Mouse (Mus musculus): ENCODE data around the gene Nprl2. TPM values are rescaled to one million over a fixed set of nuclear protein-coding genes. Genes with fewer than 3 reads are reported as not detected.
"Not testable (repeated sequence)": the region's sequence is repeated elsewhere in the genome, so short reads cannot be mapped to it uniquely, and the experiment has no call there.

The Nprl2 gene
- polyA plus RNA-seq, 1 experiment from 2014 or later: 34.8 TPM

DNA sequence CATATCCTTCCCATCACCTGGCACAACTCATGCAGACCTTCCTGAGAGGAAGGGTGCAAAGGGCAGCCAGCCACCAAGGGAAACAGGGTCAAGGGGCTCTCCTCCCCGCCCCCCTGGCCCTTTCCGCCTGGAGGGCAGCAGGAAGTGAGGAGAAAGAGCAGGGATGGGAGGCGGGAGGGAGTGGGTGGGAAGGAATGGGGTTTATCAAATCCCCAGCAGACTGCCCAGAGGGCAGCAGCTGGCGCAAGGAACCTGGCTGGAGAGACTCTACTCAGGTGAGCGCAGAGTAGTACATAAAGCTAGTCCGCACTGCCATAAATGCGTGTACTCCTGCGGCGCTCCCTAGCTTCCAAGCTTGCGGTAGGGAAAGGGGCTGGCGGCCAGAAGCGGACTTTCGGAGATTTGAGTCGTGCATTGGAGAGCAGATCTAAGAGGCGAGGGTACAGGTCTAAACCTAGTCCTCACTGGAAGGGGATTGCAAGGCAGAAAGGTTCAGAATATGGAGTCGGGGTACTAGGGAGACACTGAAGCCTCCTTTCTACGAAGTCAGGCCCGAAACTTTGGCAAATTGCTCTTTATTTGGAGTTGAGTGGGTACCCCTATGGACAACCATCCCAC is 25.8 kb downstream of the Nprl2 start, which contains the start of gene Hyal2:
Gene Hyal2, plus strand, starts transcription at position 244 of the 618 bp plus-strand sequence.
- Histone ChIP-seq H3K4me2 (ENCODE audit: low read length) (peak within 1 kb of the TSS; percentile 95), H3K4me3 (ENCODE audit: low read depth, low read length) (peak within 1 kb of the TSS; percentile 70), H3K4me1 (replicated peaks; ENCODE audit: control insufficient read depth, insufficient read depth, low read length) (peaks cover 35% of the 10 kb centered on the region), H3K9ac (ENCODE audit: low read length) (peak within 1 kb of the TSS; percentile 71), H3K9me3 (ENCODE audit: control insufficient read depth, low read length) (no peaks in the 10 kb centered on the region), H3K27ac (ENCODE audit: low read depth) (peak within 1 kb of the TSS; percentile 80), H3K36me3 (ENCODE audit: control insufficient read depth, insufficient read depth, low read length) (peaks cover 32% of the 10 kb centered on the region), H3K27me3 (replicated peaks; ENCODE audit: control insufficient read depth, insufficient read depth, low read length) (no peaks in the 10 kb centered on the region)
- DNase-seq (ENCODE audit: low spot score) (peak; percentile 63), ATAC-seq (replicated peaks; ENCODE audit: low FRiP score, low TSS enrichment, low read depth) (no peak)
- WGBS: 10% methylated on average over 18 of the region's 18 CpGs

DNA sequence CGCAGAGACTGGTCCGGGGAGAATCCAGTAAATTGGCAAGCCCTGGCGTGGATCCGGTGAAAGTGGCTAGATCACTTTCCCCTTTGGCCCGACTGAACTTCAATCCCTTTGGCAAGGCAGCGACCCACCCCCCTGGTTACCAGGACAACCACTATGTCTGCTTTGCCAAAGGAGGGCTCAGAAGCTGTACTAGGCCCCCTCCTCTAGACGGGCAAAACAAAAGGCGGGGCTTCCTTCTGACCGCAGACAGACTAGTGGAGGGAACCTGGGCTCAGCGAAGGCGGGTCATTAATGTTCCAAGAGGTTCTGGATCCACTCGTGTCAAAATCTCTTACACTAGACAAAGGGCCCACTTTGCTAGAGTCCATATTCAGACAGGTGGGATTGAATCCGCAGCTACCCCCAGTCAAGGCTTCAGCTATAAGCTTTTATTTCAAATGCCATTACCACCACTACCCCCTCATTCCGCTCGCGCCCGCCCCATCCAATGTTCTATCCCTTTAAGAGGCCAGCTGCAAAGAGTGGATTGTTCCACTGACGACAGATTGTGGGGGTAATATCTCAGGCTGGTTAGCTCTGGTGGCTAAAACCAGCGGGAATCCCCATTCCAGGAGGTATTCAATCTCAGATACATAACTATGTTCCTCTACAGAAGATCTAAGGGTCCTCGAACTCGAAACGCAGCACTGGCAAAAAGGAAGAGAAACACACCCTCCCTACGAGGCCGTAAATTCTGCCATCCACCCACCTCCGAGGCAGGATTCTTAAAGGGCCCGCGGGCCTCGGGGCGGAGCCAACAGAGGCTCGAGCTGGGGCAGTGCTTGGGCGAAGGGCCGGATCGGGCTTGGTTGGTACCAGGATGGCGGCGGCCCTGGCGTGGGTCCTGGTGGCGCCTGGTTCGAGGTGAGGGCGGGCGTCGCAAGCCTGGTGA is 26.6 kb downstream of the Nprl2 start:
- H3K27me3 ChIP-seq (replicated peaks; ENCODE audit: control insufficient read depth, insufficient read depth, low read length): no peaks in the 10 kb centered on the region
- peaks cover 35% of the 10 kb centered on the region for H3K4me1 ChIP-seq (replicated peaks; ENCODE audit: control insufficient read depth, insufficient read depth, low read length)
- H3K36me3 ChIP-seq (ENCODE audit: control insufficient read depth, insufficient read depth, low read length): peaks cover 40% of the 10 kb centered on the region
- under 1% methylated on average over 41 of the region's 41 CpGs for WGBS
- H3K9me3 ChIP-seq (ENCODE audit: control insufficient read depth, low read length): no peaks in the 10 kb centered on the region
- ATAC-seq (replicated peaks; ENCODE audit: low FRiP score, low TSS enrichment, low read depth): peak; percentile 81
- H3K4me2 ChIP-seq (ENCODE audit: low read length): peak overlapping the region; percentile 95
- DNase-seq (ENCODE audit: low spot score): peak; percentile 94
- peak overlapping the region; percentile 80 for H3K27ac ChIP-seq (ENCODE audit: low read depth)
- peak overlapping the region; percentile 71 for H3K9ac ChIP-seq (ENCODE audit: low read length)
- H3K4me3 ChIP-seq (ENCODE audit: low read depth, low read length): peak overlapping the region; percentile 70

DNA sequence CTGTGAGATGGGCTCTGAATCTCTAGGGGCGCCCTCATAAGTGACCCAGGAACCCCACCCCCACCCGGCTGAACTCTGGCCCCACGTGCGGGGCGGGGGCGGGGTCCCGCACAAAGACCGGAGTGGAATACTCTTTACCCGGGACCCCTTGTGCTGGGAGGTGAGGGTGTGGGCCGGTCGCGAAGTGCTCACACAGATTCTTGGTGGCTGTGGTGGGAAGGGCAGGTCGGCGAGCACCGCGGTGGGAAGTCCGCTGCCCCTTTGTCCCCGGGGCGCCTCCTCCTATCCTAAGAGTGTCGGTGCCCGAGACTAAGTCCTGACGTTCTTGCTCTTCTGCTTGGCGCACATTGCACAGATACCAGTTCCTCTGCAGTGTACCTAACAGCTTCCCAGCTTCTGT is 27.2 kb downstream of the Nprl2 start:
- H3K4me1 ChIP-seq (replicated peaks; ENCODE audit: control insufficient read depth, insufficient read depth, low read length): peaks cover 29% of the 10 kb centered on the region
- peak; percentile 29 for ATAC-seq (replicated peaks; ENCODE audit: low FRiP score, low TSS enrichment, low read depth)
- H3K4me2 ChIP-seq (ENCODE audit: low read length): peak overlapping the region; percentile 95
- peaks cover 42% of the 10 kb centered on the region for H3K36me3 ChIP-seq (ENCODE audit: control insufficient read depth, insufficient read depth, low read length)
- peak overlapping the region; percentile 70 for H3K4me3 ChIP-seq (ENCODE audit: low read depth, low read length)
- no peak for DNase-seq (ENCODE audit: low spot score)
- 0% methylated on average over 23 of the region's 23 CpGs for WGBS
- H3K9ac ChIP-seq (ENCODE audit: low read length): peak overlapping the region; percentile 71
- H3K27ac ChIP-seq (ENCODE audit: low read depth): peak overlapping the region; percentile 80
- no peaks in the 10 kb centered on the region for H3K27me3 ChIP-seq (replicated peaks; ENCODE audit: control insufficient read depth, insufficient read depth, low read length)
- no peaks in the 10 kb centered on the region for H3K9me3 ChIP-seq (ENCODE audit: control insufficient read depth, low read length)

DNA sequence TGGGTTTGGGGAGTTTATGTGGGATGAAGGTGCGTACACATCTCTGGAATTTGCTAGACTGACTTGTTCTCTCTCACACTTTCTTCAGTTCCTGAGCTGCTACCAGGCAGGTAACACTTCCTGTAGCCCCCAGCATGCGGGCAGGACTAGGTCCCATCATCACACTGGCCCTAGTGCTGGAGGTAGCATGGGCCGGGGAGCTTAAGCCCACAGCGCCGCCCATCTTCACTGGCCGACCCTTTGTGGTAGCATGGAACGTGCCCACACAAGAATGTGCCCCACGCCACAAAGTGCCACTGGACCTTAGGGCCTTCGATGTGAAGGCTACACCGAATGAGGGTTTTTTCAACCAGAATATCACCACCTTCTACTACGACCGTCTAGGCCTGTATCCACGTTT is 28.0 kb downstream of the Nprl2 start:
- Histone ChIP-seq H3K36me3 (ENCODE audit: control insufficient read depth, insufficient read depth, low read length) (peaks cover 39% of the 10 kb centered on the region), H3K9me3 (ENCODE audit: control insufficient read depth, low read length) (no peaks in the 10 kb centered on the region), H3K27me3 (replicated peaks; ENCODE audit: control insufficient read depth, insufficient read depth, low read length) (no peaks in the 10 kb centered on the region), H3K4me2 (ENCODE audit: low read length) (peak overlapping the region; percentile 95), H3K27ac (ENCODE audit: low read depth) (peak overlapping the region; percentile 80; the same call in 1 of the 2 replicates), H3K9ac (ENCODE audit: low read length) (peak overlapping the region; percentile 71), H3K4me1 (replicated peaks; ENCODE audit: control insufficient read depth, insufficient read depth, low read length) (peaks cover 29% of the 10 kb centered on the region), H3K4me3 (ENCODE audit: low read depth, low read length) (peak overlapping the region; percentile 70)
- ATAC-seq (replicated peaks; ENCODE audit: low FRiP score, low TSS enrichment, low read depth): no peak
- DNase-seq (ENCODE audit: low spot score): no peak
- 42% methylated on average over 13 of the region's 13 CpGs for WGBS

DNA sequence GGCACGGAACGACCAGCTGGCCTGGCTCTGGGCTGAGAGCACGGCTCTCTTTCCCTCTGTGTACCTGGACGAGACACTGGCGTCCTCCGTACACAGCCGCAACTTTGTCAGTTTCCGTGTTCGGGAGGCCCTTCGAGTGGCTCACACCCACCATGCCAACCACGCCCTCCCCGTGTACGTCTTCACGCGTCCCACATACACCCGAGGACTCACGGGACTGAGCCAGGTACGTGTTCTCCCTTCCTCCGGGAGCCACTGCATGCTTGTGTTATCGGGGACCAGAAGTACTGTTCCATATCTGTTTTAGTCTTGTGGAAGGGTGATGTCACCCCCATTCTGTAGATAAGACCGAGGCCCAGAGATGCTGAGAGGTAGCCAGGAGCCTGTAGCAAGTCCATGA is 28.8 kb downstream of the Nprl2 start:
- no peak overlapping the region for H3K27ac ChIP-seq (ENCODE audit: low read depth)
- H3K4me2 ChIP-seq (ENCODE audit: low read length): peak overlapping the region; percentile 95
- WGBS: 84% methylated on average over 21 of the region's 21 CpGs
- peak overlapping the region; percentile 70; the same call in 1 of the 2 replicates for H3K4me3 ChIP-seq (ENCODE audit: low read depth, low read length)
- H3K9ac ChIP-seq (ENCODE audit: low read length): no peak overlapping the region; the same call in 1 of the 2 replicates
- DNase-seq (ENCODE audit: low spot score): no peak
- H3K27me3 ChIP-seq (replicated peaks; ENCODE audit: control insufficient read depth, insufficient read depth, low read length): no peaks in the 10 kb centered on the region
- H3K9me3 ChIP-seq (ENCODE audit: control insufficient read depth, low read length): no peaks in the 10 kb centered on the region
- peaks cover 39% of the 10 kb centered on the region for H3K36me3 ChIP-seq (ENCODE audit: control insufficient read depth, insufficient read depth, low read length)
- peaks cover 29% of the 10 kb centered on the region for H3K4me1 ChIP-seq (replicated peaks; ENCODE audit: control insufficient read depth, insufficient read depth, low read length)
- no peak for ATAC-seq (replicated peaks; ENCODE audit: low FRiP score, low TSS enrichment, low read depth)

DNA sequence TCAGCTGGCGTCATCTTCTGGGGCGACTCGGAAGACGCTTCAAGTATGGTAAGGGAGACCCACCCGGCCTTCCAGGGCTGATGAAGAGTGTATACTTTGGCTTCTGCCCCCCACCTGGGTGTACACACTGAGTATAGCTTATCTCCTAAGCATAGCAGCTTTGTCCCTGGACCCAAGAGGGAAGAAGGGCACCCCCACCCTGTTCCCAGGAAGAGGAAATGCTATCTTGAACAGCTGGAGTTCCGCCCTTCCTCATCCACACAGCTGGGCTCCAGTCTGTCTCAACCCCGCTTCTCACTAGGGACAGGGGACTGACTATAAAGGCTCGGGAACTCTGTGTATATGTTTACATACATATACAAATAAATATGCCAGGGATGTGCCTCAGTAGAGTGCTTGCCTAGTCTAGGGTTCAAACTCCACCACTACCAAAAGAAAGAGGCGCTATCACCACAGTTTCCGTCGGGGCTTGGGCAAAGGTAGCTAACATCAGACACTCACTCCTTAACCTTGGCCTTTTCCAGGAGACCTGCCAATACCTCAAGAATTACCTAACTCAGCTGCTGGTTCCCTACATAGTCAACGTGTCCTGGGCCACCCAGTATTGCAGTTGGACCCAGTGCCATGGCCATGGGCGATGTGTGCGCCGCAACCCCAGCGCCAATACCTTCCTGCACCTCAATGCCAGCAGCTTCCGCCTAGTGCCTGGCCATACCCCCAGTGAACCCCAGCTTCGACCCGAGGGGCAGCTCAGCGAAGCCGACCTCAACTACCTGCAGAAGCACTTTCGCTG is 29.7 kb downstream of the Nprl2 start:
- peaks cover 29% of the 10 kb centered on the region for H3K4me1 ChIP-seq (replicated peaks; ENCODE audit: control insufficient read depth, insufficient read depth, low read length)
- H3K36me3 ChIP-seq (ENCODE audit: control insufficient read depth, insufficient read depth, low read length): peaks cover 39% of the 10 kb centered on the region
- no peak overlapping the region for H3K4me2 ChIP-seq (ENCODE audit: low read length)
- DNase-seq (ENCODE audit: low spot score): no peak
- ATAC-seq (replicated peaks; ENCODE audit: low FRiP score, low TSS enrichment, low read depth): no peak
- H3K27ac ChIP-seq (ENCODE audit: low read depth): no peak overlapping the region
- no peaks in the 10 kb centered on the region for H3K27me3 ChIP-seq (replicated peaks; ENCODE audit: control insufficient read depth, insufficient read depth, low read length)
- no peaks in the 10 kb centered on the region for H3K9me3 ChIP-seq (ENCODE audit: control insufficient read depth, low read length)
- no peak overlapping the region for H3K4me3 ChIP-seq (ENCODE audit: low read depth, low read length)
- WGBS: 90% methylated on average over 22 of the region's 22 CpGs
- H3K9ac ChIP-seq (ENCODE audit: low read length): no peak overlapping the region

DNA sequence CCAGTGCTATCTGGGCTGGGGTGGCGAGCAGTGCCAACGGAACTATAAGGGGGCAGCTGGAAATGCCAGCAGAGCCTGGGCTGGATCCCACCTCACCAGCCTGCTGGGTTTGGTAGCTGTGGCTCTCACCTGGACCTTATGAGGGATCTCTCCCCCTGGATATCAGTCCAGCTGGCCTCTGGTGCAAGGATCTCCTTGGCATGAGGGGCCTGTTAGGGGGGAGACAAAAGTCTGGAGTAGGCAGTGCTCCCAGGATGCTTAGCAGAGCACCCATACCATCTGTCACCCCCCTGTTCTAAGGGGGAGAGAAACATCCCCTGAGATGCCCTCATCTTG is 30.3 kb downstream of the Nprl2 start:
- WGBS: 100% methylated on average over 2 of the region's 2 CpGs
- ATAC-seq (replicated peaks; ENCODE audit: low FRiP score, low TSS enrichment, low read depth) (no peak), DNase-seq (ENCODE audit: low spot score) (no peak)
- H3K36me3 ChIP-seq (ENCODE audit: control insufficient read depth, insufficient read depth, low read length): peaks cover 39% of the 10 kb centered on the region
- H3K27ac ChIP-seq (ENCODE audit: low read depth): no peak overlapping the region
- no peaks in the 10 kb centered on the region for H3K27me3 ChIP-seq (replicated peaks; ENCODE audit: control insufficient read depth, insufficient read depth, low read length)
- no peak overlapping the region for H3K9ac ChIP-seq (ENCODE audit: low read length)
- no peak overlapping the region for H3K4me2 ChIP-seq (ENCODE audit: low read length)
- peaks cover 32% of the 10 kb centered on the region for H3K4me1 ChIP-seq (replicated peaks; ENCODE audit: control insufficient read depth, insufficient read depth, low read length)
- H3K4me3 ChIP-seq (ENCODE audit: low read depth, low read length): no peak overlapping the region
- no peaks in the 10 kb centered on the region for H3K9me3 ChIP-seq (ENCODE audit: control insufficient read depth, low read length)

DNA sequence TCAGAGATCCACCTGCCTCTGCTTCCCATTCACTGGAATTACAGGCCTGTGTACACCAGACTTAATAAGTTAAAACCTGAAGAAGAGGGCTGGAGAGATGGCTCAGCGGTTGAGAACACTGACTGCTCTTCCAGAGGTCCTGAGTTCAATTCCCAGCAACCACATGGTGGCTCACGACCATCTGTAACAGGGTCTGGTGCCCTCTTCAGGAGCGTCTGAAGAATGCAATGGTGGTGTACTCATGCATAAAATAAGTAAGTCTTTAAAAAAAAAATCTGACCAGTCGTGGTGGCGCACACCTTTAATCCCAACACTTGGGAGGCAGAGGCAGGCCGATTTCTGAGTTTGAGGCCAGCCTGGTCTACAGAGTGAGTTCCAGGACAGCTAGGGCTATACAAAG is 31.7 kb downstream of the Nprl2 start:
- H3K4me3 ChIP-seq (ENCODE audit: low read depth, low read length); H3K27ac ChIP-seq (ENCODE audit: low read depth); H3K27me3 ChIP-seq (replicated peaks; ENCODE audit: control insufficient read depth, insufficient read depth, low read length); DNase-seq (ENCODE audit: low spot score); H3K9me3 ChIP-seq (ENCODE audit: control insufficient read depth, low read length); H3K4me2 ChIP-seq (ENCODE audit: low read length); ATAC-seq (replicated peaks; ENCODE audit: low FRiP score, low TSS enrichment, low read depth); H3K9ac ChIP-seq (ENCODE audit: low read length): not testable (repeated sequence)
- peaks cover 39% of the 10 kb centered on the region for H3K36me3 ChIP-seq (ENCODE audit: control insufficient read depth, insufficient read depth, low read length)
- H3K4me1 ChIP-seq (replicated peaks; ENCODE audit: control insufficient read depth, insufficient read depth, low read length): peaks cover 25% of the 10 kb centered on the region
- 82% methylated on average over 6 of the region's 6 CpGs for WGBS
